Mouse (Mus musculus): ENCODE results near the gene Cldn10. TPM values are rescaled to one million over a fixed set of nuclear protein-coding genes. Genes with fewer than 3 reads are reported as not detected.

The Cldn10 gene
- polyA plus RNA-seq, 1 experiment from 2014 or later: 3.0 TPM

- no peak for DNase-seq (ENCODE audit: low spot score)
- no peaks in the 10 kb centered on the region for H3K4me1 ChIP-seq
- WGBS: 83% methylated on average over 5 of the region's 5 CpGs
- H3K27ac ChIP-seq (replicated peaks): no peak overlapping the region
- H3K36me3 ChIP-seq (replicated peaks): no peaks in the 10 kb centered on the region
- no peaks in the 10 kb centered on the region for H3K9me3 ChIP-seq
- H3K4me3 ChIP-seq: no peak overlapping the region
- peaks cover 8% of the 10 kb centered on the region; the same call in 1 of the 2 replicates for H3K27me3 ChIP-seq (replicated peaks; ENCODE audit: low read depth, poor library complexity, severe bottlenecking)
These were observed 21.3 kb upstream of the Cldn10 start for GRCm38 (mm10) chr14:118766368-118766767.

- H3K4me3 ChIP-seq: no peak overlapping the region
- no peaks in the 10 kb centered on the region for H3K36me3 ChIP-seq (replicated peaks)
- WGBS: 35% methylated on average over 14 of the region's 14 CpGs
- no peaks in the 10 kb centered on the region for H3K9me3 ChIP-seq
- peak; percentile 80 for DNase-seq (ENCODE audit: low spot score)
- no peaks in the 10 kb centered on the region for H3K4me1 ChIP-seq
- peaks cover 8% of the 10 kb centered on the region; the same call in 1 of the 2 replicates for H3K27me3 ChIP-seq (replicated peaks; ENCODE audit: low read depth, poor library complexity, severe bottlenecking)
- H3K27ac ChIP-seq (replicated peaks): no peak overlapping the region
These were observed 19.9 kb upstream of the Cldn10 start for GRCm38 (mm10) chr14:118767673-118768353.

GRCm38 (mm10) chr14:118768354-118768713 is 19.4 kb upstream of the Cldn10 start:
- no peak for DNase-seq (ENCODE audit: low spot score)
- Histone ChIP-seq H3K36me3 (replicated peaks) (no peaks in the 10 kb centered on the region), H3K4me1 (no peaks in the 10 kb centered on the region), H3K9me3 (no peaks in the 10 kb centered on the region), H3K4me3 (no peak overlapping the region), H3K27me3 (replicated peaks; ENCODE audit: low read depth, poor library complexity, severe bottlenecking) (peaks cover 8% of the 10 kb centered on the region; the same call in 1 of the 2 replicates), H3K27ac (replicated peaks) (no peak overlapping the region)
- WGBS: 61% methylated on average over 17 of the region's 17 CpGs

- 89% methylated on average over 3 of the region's 3 CpGs for WGBS
- Histone ChIP-seq H3K4me1 (no peaks in the 10 kb centered on the region), H3K27ac (replicated peaks) (no peak overlapping the region), H3K9me3 (no peaks in the 10 kb centered on the region), H3K27me3 (replicated peaks; ENCODE audit: low read depth, poor library complexity, severe bottlenecking) (peaks cover 3% of the 10 kb centered on the region; the same call in 1 of the 2 replicates), H3K4me3 (no peak overlapping the region), H3K36me3 (replicated peaks) (no peaks in the 10 kb centered on the region)
- no peak for DNase-seq (ENCODE audit: low spot score)
These were observed 14.0 kb upstream of the Cldn10 start for GRCm38 (mm10) chr14:118773668-118774067.

- Histone ChIP-seq H3K4me1 (no peaks in the 10 kb centered on the region), H3K4me3 (no peak overlapping the region), H3K9me3 (no peaks in the 10 kb centered on the region), H3K36me3 (replicated peaks) (no peaks in the 10 kb centered on the region), H3K27ac (replicated peaks) (no peak overlapping the region), H3K27me3 (replicated peaks; ENCODE audit: low read depth, poor library complexity, severe bottlenecking) (no peaks in the 10 kb centered on the region)
- DNase-seq (ENCODE audit: low spot score): no peak
- WGBS: 86% methylated on average over 12 of the region's 12 CpGs
These were observed 12.9 kb upstream of the Cldn10 start for GRCm38 (mm10) chr14:118774507-118775428.

- H3K4me1 ChIP-seq: no peaks in the 10 kb centered on the region
- H3K36me3 ChIP-seq (replicated peaks): no peaks in the 10 kb centered on the region
- WGBS: 75% methylated on average over 1 of the region's 1 CpGs
- no peaks in the 10 kb centered on the region for H3K27me3 ChIP-seq (replicated peaks; ENCODE audit: low read depth, poor library complexity, severe bottlenecking)
- H3K4me3 ChIP-seq: no peak overlapping the region
- no peak overlapping the region for H3K27ac ChIP-seq (replicated peaks)
- H3K9me3 ChIP-seq: no peaks in the 10 kb centered on the region
- no peak for DNase-seq (ENCODE audit: low spot score)
These were observed 12.2 kb upstream of the Cldn10 start for GRCm38 (mm10) chr14:118775554-118775953.

GRCm38 (mm10) chr14:118776372-118776771 is 11.3 kb upstream of the Cldn10 start:
- Histone ChIP-seq H3K36me3 (replicated peaks) (no peaks in the 10 kb centered on the region), H3K9me3 (no peaks in the 10 kb centered on the region), H3K4me3 (no peak overlapping the region), H3K4me1 (no peaks in the 10 kb centered on the region), H3K27me3 (replicated peaks; ENCODE audit: low read depth, poor library complexity, severe bottlenecking) (no peaks in the 10 kb centered on the region), H3K27ac (replicated peaks) (no peak overlapping the region)
- no peak for DNase-seq (ENCODE audit: low spot score)
- 77% methylated on average over 2 of the region's 2 CpGs for WGBS

GRCm38 (mm10) chr14:118777478-118777877 is 10.2 kb upstream of the Cldn10 start:
- no peak overlapping the region for H3K4me3 ChIP-seq

GRCm38 (mm10) chr14:118781601-118782000 is 6.1 kb upstream of the Cldn10 start:
- H3K4me1 ChIP-seq: peaks cover 15% of the 10 kb centered on the region
- H3K27me3 ChIP-seq (replicated peaks; ENCODE audit: low read depth, poor library complexity, severe bottlenecking): no peaks in the 10 kb centered on the region
- 87% methylated on average over 7 of the region's 7 CpGs for WGBS
- no peak for DNase-seq (ENCODE audit: low spot score)
- H3K9me3 ChIP-seq: no peaks in the 10 kb centered on the region
- no peak overlapping the region for H3K27ac ChIP-seq (replicated peaks)
- H3K36me3 ChIP-seq (replicated peaks): no peaks in the 10 kb centered on the region
- no peak overlapping the region for H3K4me3 ChIP-seq

More at GRCm38 (mm10) chr14:118777478-118777877, 10.2 kb upstream of the Cldn10 start:
- DNase-seq (ENCODE audit: low spot score): no peak
- H3K4me1 ChIP-seq: no peaks in the 10 kb centered on the region
- 91% methylated on average over 4 of the region's 4 CpGs for WGBS
- no peaks in the 10 kb centered on the region for H3K9me3 ChIP-seq
- H3K27ac ChIP-seq (replicated peaks): no peak overlapping the region
- H3K27me3 ChIP-seq (replicated peaks; ENCODE audit: low read depth, poor library complexity, severe bottlenecking): no peaks in the 10 kb centered on the region
- no peaks in the 10 kb centered on the region for H3K36me3 ChIP-seq (replicated peaks)

GRCm38 (mm10) chr14:118782241-118782640 is 5.5 kb upstream of the Cldn10 start:
- Histone ChIP-seq H3K36me3 (replicated peaks) (no peaks in the 10 kb centered on the region), H3K27me3 (replicated peaks; ENCODE audit: low read depth, poor library complexity, severe bottlenecking) (no peaks in the 10 kb centered on the region), H3K4me1 (peaks cover 15% of the 10 kb centered on the region), H3K4me3 (no peak overlapping the region), H3K27ac (replicated peaks) (no peak overlapping the region), H3K9me3 (no peaks in the 10 kb centered on the region)
- WGBS: 61% methylated on average over 3 of the region's 3 CpGs
- no peak for DNase-seq (ENCODE audit: low spot score)

- no peak for DNase-seq (ENCODE audit: low spot score)
- H3K27ac ChIP-seq (replicated peaks): no peak overlapping the region
- H3K9me3 ChIP-seq: no peaks in the 10 kb centered on the region
- no peaks in the 10 kb centered on the region for H3K36me3 ChIP-seq (replicated peaks)
- no peaks in the 10 kb centered on the region for H3K27me3 ChIP-seq (replicated peaks; ENCODE audit: low read depth, poor library complexity, severe bottlenecking)
- peaks cover 15% of the 10 kb centered on the region for H3K4me1 ChIP-seq
- no peak overlapping the region for H3K4me3 ChIP-seq
- WGBS: 67% methylated on average over 17 of the region's 17 CpGs
These were observed 4.3 kb upstream of the Cldn10 start for GRCm38 (mm10) chr14:118783326-118783935.

GRCm38 (mm10) chr14:118790217-118790616 is 2.5 kb downstream of the Cldn10 start:
- H3K9me3 ChIP-seq: no peaks in the 10 kb centered on the region
- no peaks in the 10 kb centered on the region for H3K4me1 ChIP-seq
- H3K36me3 ChIP-seq (replicated peaks): no peaks in the 10 kb centered on the region
- H3K27me3 ChIP-seq (replicated peaks; ENCODE audit: low read depth, poor library complexity, severe bottlenecking): no peaks in the 10 kb centered on the region
- H3K4me3 ChIP-seq: no peak overlapping the region
- no peak overlapping the region for H3K27ac ChIP-seq (replicated peaks)
- WGBS: 87% methylated on average over 4 of the region's 4 CpGs
- DNase-seq (ENCODE audit: low spot score): no peak
